ENCODE assay signal across 8 mouse cellular contexts in genomic region chr2:178414261-178415149, GRCm38 (mm10). TPM values are rescaled to one million over a fixed set of nuclear protein-coding genes. Genes with fewer than 3 reads are reported as not detected.
A peak's percentile ranks its signal among the peaks of the same experiment; 100 is the strongest.
DNase-seq lines count a peak whose midpoint lies in the region; ATAC-seq and TF ChIP-seq lines count a peak whose summit lies in the region.

Ppp1r3d (minus strand) TSS chr2:178414472.
Fam217b (plus strand) TSS chr2:178414524.

- H3K27ac ChIP-seq in embryonic facial prominence, embryonic 13.5 days, result peak within 1 kb of the TSS; percentile 51
- peak within 1 kb of the TSS; percentile 93 for H3K27ac ChIP-seq in heart, embryonic 10.5 days
- peak within 1 kb of the TSS; percentile 28 for H3K27ac ChIP-seq in limb, embryonic 15.5 days
- H3K27ac ChIP-seq in midbrain, embryonic 13.5 days, result peak within 1 kb of the TSS; percentile 76
- H3K27ac ChIP-seq in testis, adult 2 months (ENCODE audit: control insufficient read depth, insufficient read depth, low read depth, low read length), result peak within 1 kb of the TSS; percentile 24; the same call in 1 of the 2 replicates

- under 1% methylated on average over 68 of the region's 74 CpGs for WGBS in embryonic facial prominence, embryonic 13.5 days
- WGBS in heart, embryonic 10.5 days, result under 1% methylated on average over 68 of the region's 74 CpGs
- under 1% methylated on average over 65 of the region's 74 CpGs for WGBS in limb, embryonic 15.5 days
- WGBS in midbrain, embryonic 13.5 days, result under 1% methylated on average over 72 of the region's 74 CpGs

- peaks cover 23% of the 10 kb centered on the region for H3K4me1 ChIP-seq in embryonic facial prominence, embryonic 13.5 days
- H3K4me1 ChIP-seq in heart, embryonic 10.5 days, result peaks cover 65% of the 10 kb centered on the region
- H3K4me1 ChIP-seq in limb, embryonic 15.5 days, result peaks cover 22% of the 10 kb centered on the region
- peaks cover 22% of the 10 kb centered on the region for H3K4me1 ChIP-seq in midbrain, embryonic 13.5 days (replicated peaks)
- peaks cover 18% of the 10 kb centered on the region for H3K4me1 ChIP-seq in testis, adult 2 months (ENCODE audit: control insufficient read depth, insufficient read depth, low read length)

- peak; percentile 75 for ATAC-seq in embryonic facial prominence, embryonic 13.5 days (ENCODE audit: insufficient number of reproducible peaks, insufficient read depth, low FRiP score, low TSS enrichment, low read depth)
- ATAC-seq in limb, embryonic 15.5 days (ENCODE audit: insufficient number of reproducible peaks, low FRiP score, low TSS enrichment, low read depth), result peak; percentile 67
- peak; percentile 91 for ATAC-seq in midbrain, embryonic 13.5 days

- no peak for TF ChIP-seq POLR2A in testis, adult 2 months (IDR thresholded peaks at IDR 0.05; ENCODE audit: control insufficient read depth, low read depth, low read length)

- peak within 1 kb of the TSS; percentile 66 for H3K4me3 ChIP-seq in embryonic facial prominence, embryonic 13.5 days
- peak within 1 kb of the TSS; percentile 74 for H3K4me3 ChIP-seq in heart, embryonic 10.5 days
- peak within 1 kb of the TSS; percentile 57 for H3K4me3 ChIP-seq in limb, embryonic 15.5 days
- H3K4me3 ChIP-seq in midbrain, embryonic 13.5 days (replicated peaks), result peak within 1 kb of the TSS; percentile 66
- peak within 1 kb of the TSS; percentile 89 for H3K4me3 ChIP-seq in testis, adult 2 months (ENCODE audit: control insufficient read depth, low read depth, low read length)

- H3K27me3 ChIP-seq in embryonic facial prominence, embryonic 13.5 days, result peaks cover 22% of the 10 kb centered on the region
- 0 out of 2 replicates have a peak, but pooled peaks cover 5% of the 10 kb centered on the region for H3K27me3 ChIP-seq in heart, embryonic 10.5 days (ENCODE audit: insufficient read depth, poor library complexity, severe bottlenecking)
- H3K27me3 ChIP-seq in limb, embryonic 15.5 days, result peaks cover 20% of the 10 kb centered on the region
- peaks cover 23% of the 10 kb centered on the region for H3K27me3 ChIP-seq in midbrain, embryonic 13.5 days
- H3K27me3 ChIP-seq in testis, adult 2 months (ENCODE audit: control insufficient read depth, insufficient read depth, low read length), result no peaks in the 10 kb centered on the region

- peak; percentile 72 for DNase-seq in 3T3-L1 (ENCODE audit: low read depth, low spot score)
- DNase-seq in adrenal gland, postnatal 36 days, result peak; percentile 53 to 68
- DNase-seq in heart, embryonic 10.5 days (ENCODE audit: low spot score), result peak; percentile 81
- DNase-seq in kidney, adult 9 months, result peak; percentile 40

- no peak for TF ChIP-seq CTCF in testis, adult 2 months (IDR thresholded peaks at IDR 0.05; ENCODE audit: control insufficient read depth, insufficient read depth, insufficient replicate concordance, low read depth, low read length)

- peak within 1 kb of the TSS; percentile 75 for H3K9ac ChIP-seq in embryonic facial prominence, embryonic 13.5 days
- H3K9ac ChIP-seq in limb, embryonic 15.5 days, result peak within 1 kb of the TSS; percentile 44
- H3K9ac ChIP-seq in midbrain, embryonic 13.5 days (replicated peaks), result peak within 1 kb of the TSS; percentile 66

- peaks cover 6% of the 10 kb centered on the region for H3K36me3 ChIP-seq in embryonic facial prominence, embryonic 13.5 days
- peaks cover 21% of the 10 kb centered on the region for H3K36me3 ChIP-seq in heart, embryonic 10.5 days
- H3K36me3 ChIP-seq in limb, embryonic 15.5 days, result no peaks in the 10 kb centered on the region
- H3K36me3 ChIP-seq in midbrain, embryonic 13.5 days, result no peaks in the 10 kb centered on the region
- H3K36me3 ChIP-seq in testis, adult 2 months (ENCODE audit: control insufficient read depth, insufficient read depth, low read length), result no peaks in the 10 kb centered on the region

- no peaks in the 10 kb centered on the region for H3K9me3 ChIP-seq in embryonic facial prominence, embryonic 13.5 days
- H3K9me3 ChIP-seq in heart, embryonic 10.5 days, result no peaks in the 10 kb centered on the region
- H3K9me3 ChIP-seq in limb, embryonic 15.5 days, result no peaks in the 10 kb centered on the region
- H3K9me3 ChIP-seq in midbrain, embryonic 13.5 days, result no peaks in the 10 kb centered on the region

- H3K4me2 ChIP-seq in embryonic facial prominence, embryonic 13.5 days, result peak within 1 kb of the TSS; percentile 100
- peak within 1 kb of the TSS; percentile 99 for H3K4me2 ChIP-seq in limb, embryonic 15.5 days
- peak within 1 kb of the TSS; percentile 95 for H3K4me2 ChIP-seq in midbrain, embryonic 13.5 days (replicated peaks)

RNA-seq across cellular contexts. Expression of gene Ppp1r3d, which starts in this region (rescaled TPM):
- 1 to 10 TPM; 3.1 to 4.2 TPM for total RNA-seq in adrenal gland, postnatal 36 days (2021)
- 2.1 and 2.9 TPM in 2 replicates for polyA plus RNA-seq in embryonic facial prominence, embryonic 13.5 days (2015; fragmentation: Nextera tagmentation; extraction: Ambion mirVana)
- 14.6 and 20.4 TPM in 2 replicates for polyA plus RNA-seq in heart, embryonic 10.5 days (2016; fragmentation: Nextera tagmentation; extraction: Ambion mirVana)
- polyA plus RNA-seq in limb, embryonic 15.5 days (2015; fragmentation: Nextera tagmentation; extraction: Ambion mirVana), result 4.1 and 5.7 TPM in 2 replicates
- polyA plus RNA-seq in midbrain, embryonic 13.5 days (2015; fragmentation: Nextera tagmentation; extraction: Ambion mirVana), result 0.89 and 1.6 TPM in 2 replicates
- polyA plus RNA-seq in testis, adult 2 months (2012; rRNA removed), result 0.38 and 0.64 TPM in 2 replicates

RNA-seq across cellular contexts. Expression of gene Fam217b, which starts in this region (rescaled TPM):
- total RNA-seq in adrenal gland, postnatal 36 days (2021), result 1 to 10 TPM; 4.8 to 4.9 TPM
- polyA plus RNA-seq in embryonic facial prominence, embryonic 13.5 days (2015; fragmentation: Nextera tagmentation; extraction: Ambion mirVana), result 3.1 and 4.0 TPM in 2 replicates
- polyA plus RNA-seq in heart, embryonic 10.5 days (2016; fragmentation: Nextera tagmentation; extraction: Ambion mirVana), result 6.6 TPM in 2 replicates
- polyA plus RNA-seq in limb, embryonic 15.5 days (2015; fragmentation: Nextera tagmentation; extraction: Ambion mirVana), result 3.9 and 4.4 TPM in 2 replicates
- 5.8 and 6.1 TPM in 2 replicates for polyA plus RNA-seq in midbrain, embryonic 13.5 days (2015; fragmentation: Nextera tagmentation; extraction: Ambion mirVana)
- polyA plus RNA-seq in testis, adult 2 months (2012; rRNA removed), result 1.8 and 2.6 TPM in 2 replicates

Comparison
In these comparisons a context has a peak if more than half of its experiments do, and no peak if none do; other contexts are left out.
1. Peak in every context shown above with its lines: DNase-seq, ATAC-seq, H3K4me3 ChIP-seq and H3K27ac ChIP-seq.
2. H3K27ac ChIP-seq: peak in every context shown above with its lines; median percentile 93 in heart, embryonic 10.5 days; 76 in midbrain, embryonic 13.5 days; 51 in embryonic facial prominence, embryonic 13.5 days; 28 in limb, embryonic 15.5 days; 24 in testis, adult 2 months.